Mouse (Mus musculus) forebrain, postnatal 0 days (tissue): ENCODE results near the gene Arhgap31. TPM values are rescaled to one million over a fixed set of nuclear protein-coding genes. Genes with fewer than 3 reads are reported as not detected.

Experiments used
- ATAC-seq: fragments of 200-750 bp; cut with Nextera tagmentation; 2 replicates; pipeline ENCODE4 v1.8.0; 2017; ENCODE audit warnings: mild to moderate bottlenecking, moderate library complexity
- DNase-seq: peaks from one replicate; pipeline ENCODE4 v3.0.0-alpha.2; 2015
- H3K27ac ChIP-seq: fragments of 300-500 bp; sonication (generic); 2 replicates; pipeline ENCODE4 v1.5.1; 2014; ENCODE audit warnings: low read depth, mild to moderate bottlenecking, antibody characterized with exemption, low read length, moderate library complexity, mixed read lengths
- H3K27me3 ChIP-seq: fragments of 300-500 bp; sonication (generic); 2 replicates; pipeline ENCODE4 v1.6.1; 2014; ENCODE audit warnings: mild to moderate bottlenecking, low read length, mixed read lengths; ENCODE audit not compliant: insufficient read depth
- H3K36me3 ChIP-seq: fragments of 300-500 bp; sonication (generic); 2 replicates; pipeline ENCODE4 v1.6.1; 2014; ENCODE audit warnings: mild to moderate bottlenecking, moderate library complexity; ENCODE audit not compliant: insufficient read depth
- H3K4me1 ChIP-seq: fragments of 300-500 bp; sonication (generic); 2 replicates; pipeline ENCODE4 v1.6.1; 2014; ENCODE audit warnings: antibody characterized with exemption; ENCODE audit not compliant: insufficient read depth
- H3K4me2 ChIP-seq: fragments of 300-500 bp; sonication (generic); 2 replicates; pipeline ENCODE4 v1.6.1; 2014; ENCODE audit warnings: low read depth, mild to moderate bottlenecking, moderate library complexity
- H3K4me3 ChIP-seq: fragments of 300-500 bp; sonication (generic); 2 replicates; pipeline ENCODE4 v1.5.1; 2014; ENCODE audit warnings: low read depth, low read length, mixed read lengths
- H3K9ac ChIP-seq: fragments of 300-500 bp; sonication (generic); 2 replicates; pipeline ENCODE4 v1.6.1; 2014; ENCODE audit warnings: mild to moderate bottlenecking
- H3K9me3 ChIP-seq: fragments of 300-500 bp; sonication (generic); 2 replicates; pipeline ENCODE4 v1.6.1; 2016; ENCODE audit warnings: low read length
- CTCF ChIP-seq: sonication (generic); IDR thresholded peaks from 2 replicates; pipeline ENCODE4 v1.5.1; 2016; ENCODE audit warnings: antibody characterized with exemption, control low read depth, low read depth
- WGBS: fragments of 180-500 bp; shearing (Covaris S2); extraction: QIAGEN DNeasy Blood & Tissue Kit; methylation state at CpG from one replicate; pipeline ENCODE4 v1.1.7; 2014; 5-methylcytosine and 5-hydroxymethylcytosine counted together
- polyA plus RNA-seq: library from polyadenylated mRNA; unstranded; fragments of >200 nt; fragmentation: Nextera tagmentation; extraction: Ambion mirVana; gene quantifications from 2 replicates; pipeline ENCODE4 v1.2.1, GENCODE M21; 2015
- total RNA-seq: library from RNA; depleted of rRNA; stranded (reverse); fragments of >200 nt; gene quantifications from 2 replicates; pipeline ENCODE4 v1.2.3, GENCODE M21; 2014

The Arhgap31 gene
- total and polyA plus RNA-seq, 2 experiments from 2014 or later, result 2.4 to 9.6 TPM

GRCm38 (mm10) chr16:38742659-38743131 lies 29.6 kb upstream of the Arhgap31 start:
- whole genome bisulfite sequencing, result under 1% methylated on average over 13 of the region's 13 CpGs
- no peak for TF ChIP-seq CTCF
- DNase-seq, result peak; percentile 50
- Histone ChIP-seq H3K36me3 (0 out of 2 replicates have a peak, but pooled peaks cover 3% of the 10 kb centered on the region), H3K9me3 (no peaks in the 10 kb centered on the region), H3K4me1 (no peaks in the 10 kb centered on the region), H3K4me3 (peak overlapping the region; percentile 84), H3K9ac (peak overlapping the region; percentile 86), H3K27me3 (no peaks in the 10 kb centered on the region), H3K4me2 (peak overlapping the region; percentile 88), H3K27ac (peak overlapping the region; percentile 80)
- peak; percentile 36 for ATAC-seq

GRCm38 (mm10) chr16:38742113-38742658 lies 29.1 kb upstream of the Arhgap31 start, which contains the start of gene B4galt4:
Gene B4galt4, plus strand, starts transcription at chr16:38742264.
- WGBS, result 2% methylated on average over 56 of the region's 69 CpGs
- H3K9ac ChIP-seq, result peak within 1 kb of the TSS; percentile 86
- no peaks in the 10 kb centered on the region for H3K4me1 ChIP-seq
- peak; percentile 80 for DNase-seq
- peak; percentile 33; the same call in 1 of the 2 replicates for TF ChIP-seq CTCF
- H3K27me3 ChIP-seq, result no peaks in the 10 kb centered on the region
- peak within 1 kb of the TSS; percentile 84 for H3K4me3 ChIP-seq
- no peaks in the 10 kb centered on the region for H3K9me3 ChIP-seq
- H3K27ac ChIP-seq, result peak within 1 kb of the TSS; percentile 80
- peak within 1 kb of the TSS; percentile 88 for H3K4me2 ChIP-seq
- peak; percentile 97 for ATAC-seq
- 0 out of 2 replicates have a peak, but pooled peaks cover 3% of the 10 kb centered on the region for H3K36me3 ChIP-seq

- Histone ChIP-seq H3K9ac (peak overlapping the region; percentile 86), H3K4me3 (peak overlapping the region; percentile 84), H3K27me3 (no peaks in the 10 kb centered on the region), H3K9me3 (no peaks in the 10 kb centered on the region), H3K27ac (no peak overlapping the region), H3K36me3 (0 out of 2 replicates have a peak, but pooled peaks cover 3% of the 10 kb centered on the region), H3K4me2 (peak overlapping the region; percentile 88), H3K4me1 (no peaks in the 10 kb centered on the region)
- DNase-seq (no peak), ATAC-seq (no peak)
- WGBS, result 86% methylated on average over 13 of the region's 13 CpGs
- TF ChIP-seq CTCF, result no peak
These were observed 28.3 kb upstream of the Arhgap31 start for GRCm38 (mm10) chr16:38741204-38741903.

- WGBS, result 60% methylated on average over 8 of the region's 8 CpGs
- H3K9ac ChIP-seq, result no peak overlapping the region
- ATAC-seq, result no peak
- H3K4me3 ChIP-seq, result no peak overlapping the region
- no peak overlapping the region for H3K4me2 ChIP-seq
- no peak for TF ChIP-seq CTCF
- no peaks in the 10 kb centered on the region for H3K9me3 ChIP-seq
- no peak overlapping the region for H3K27ac ChIP-seq
- no peak for DNase-seq
- H3K36me3 ChIP-seq, result no peaks in the 10 kb centered on the region
- H3K4me1 ChIP-seq, result no peaks in the 10 kb centered on the region
- no peaks in the 10 kb centered on the region for H3K27me3 ChIP-seq
These were observed 17.8 kb upstream of the Arhgap31 start for GRCm38 (mm10) chr16:38730921-38731320.

- peak; percentile 88 for TF ChIP-seq CTCF
- Histone ChIP-seq H3K9ac (no peak overlapping the region), H3K9me3 (no peaks in the 10 kb centered on the region), H3K36me3 (no peaks in the 10 kb centered on the region), H3K27me3 (no peaks in the 10 kb centered on the region), H3K4me2 (peak overlapping the region; percentile 15; the same call in 1 of the 2 replicates), H3K4me1 (no peaks in the 10 kb centered on the region), H3K27ac (no peak overlapping the region), H3K4me3 (no peak overlapping the region)
- ATAC-seq (peak; percentile 93), DNase-seq (peak; percentile 75)
- 58% methylated on average over 15 of the region's 15 CpGs for WGBS
These were observed 16.7 kb upstream of the Arhgap31 start for GRCm38 (mm10) chr16:38729610-38730288.

- 86% methylated on average over 6 of the region's 6 CpGs for WGBS
- Histone ChIP-seq H3K4me3 (no peak overlapping the region), H3K27ac (no peak overlapping the region), H3K36me3 (no peaks in the 10 kb centered on the region), H3K9ac (no peak overlapping the region), H3K9me3 (no peaks in the 10 kb centered on the region), H3K4me2 (no peak overlapping the region), H3K4me1 (no peaks in the 10 kb centered on the region), H3K27me3 (no peaks in the 10 kb centered on the region)
- TF ChIP-seq CTCF, result no peak
- DNase-seq (no peak), ATAC-seq (no peak; the same call in 1 of the 2 replicates)
These were observed 16.1 kb upstream of the Arhgap31 start for GRCm38 (mm10) chr16:38729139-38729538.
